Mouse (Mus musculus) liver, postnatal 0 days (tissue): ENCODE results near the gene Gramd1a.

Experiments used
- CTCF ChIP-seq: sonication (generic); IDR thresholded peaks from 2 replicates; pipeline ENCODE4 v1.5.1; 2016; ENCODE audit warnings: antibody characterized with exemption, low read depth
- EP300 ChIP-seq: IDR thresholded peaks from 2 replicates; pipeline ENCODE4 v1.6.1; 2016; ENCODE audit warnings: antibody characterized with exemption, low read depth, mild to moderate bottlenecking

DNA sequence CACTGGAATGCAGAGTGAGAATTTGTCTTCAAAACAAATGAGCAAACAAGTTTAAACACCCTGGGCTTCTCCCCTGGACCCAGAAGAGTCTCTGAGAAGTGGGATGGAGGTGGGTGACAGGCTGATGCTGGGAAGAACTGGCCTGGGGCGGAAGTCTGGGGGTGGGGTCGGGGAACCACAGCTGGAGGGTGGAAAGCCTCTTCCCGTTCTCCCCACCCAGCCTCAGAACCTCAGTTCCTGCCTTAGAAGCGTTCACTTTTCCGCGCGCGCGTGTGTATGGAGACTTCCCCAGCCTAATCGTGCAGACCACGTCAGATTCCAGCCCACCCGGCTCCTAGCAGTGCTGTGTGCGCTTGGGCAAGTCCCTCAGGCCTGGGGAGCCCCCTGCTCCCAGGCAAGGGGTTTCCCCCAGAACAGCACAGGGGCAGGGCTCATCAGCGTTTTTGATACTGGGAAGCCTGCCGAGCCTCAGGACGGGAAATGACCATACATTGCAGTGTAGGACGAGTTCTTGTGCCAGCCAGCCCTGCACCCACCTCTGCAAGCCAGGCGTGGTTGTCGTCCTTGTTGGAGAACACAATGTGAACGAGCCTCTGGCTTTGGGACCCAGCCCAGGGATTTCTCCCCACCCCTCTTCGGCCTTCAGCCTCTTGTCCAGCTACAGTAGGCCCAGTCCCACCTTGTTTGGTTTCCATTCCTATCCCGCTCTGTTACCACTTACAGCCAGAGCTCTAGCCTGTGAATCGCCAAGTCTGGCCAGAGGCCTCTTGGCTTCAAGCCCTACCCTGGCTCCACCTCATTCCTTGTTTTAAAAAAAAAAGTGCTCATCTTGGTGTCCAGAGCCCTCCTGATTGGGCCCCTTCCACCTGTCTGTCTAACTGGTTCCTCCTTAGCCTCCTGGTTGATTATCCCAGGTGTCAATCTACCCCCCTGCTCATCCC, 4.1 kb downstream of the Gramd1a start:
- no peak for TF ChIP-seq CTCF
- no peak for TF ChIP-seq EP300
